Mouse (Mus musculus) forebrain, embryonic 16.5 days (tissue): ENCODE measurements at regions not wholly inside any gene's neighbourhood (a gene's known extent, or its start where the extent isn't known, plus 50 kb on each side); places are given as distances from the start of the nearest gene placed in this dataset.

Experiments
- ATAC-seq: fragments of 200-750 bp; cut with Nextera tagmentation; 2 replicates; pipeline ENCODE4 v1.8.0; 2017; ENCODE audit warnings: mild to moderate bottlenecking, moderate library complexity
- H3K27ac ChIP-seq: fragments of 300-500 bp; sonication (generic); 2 replicates; pipeline ENCODE4 v1.5.1; 2014; ENCODE audit warnings: low read length, control low read depth
- H3K27me3 ChIP-seq: fragments of 300-500 bp; sonication (generic); replicated peaks from 2 replicates; pipeline ENCODE4 v1.6.1; 2014; ENCODE audit warnings: low read length; ENCODE audit not compliant: control insufficient read depth, insufficient read depth
- H3K36me3 ChIP-seq: fragments of 300-500 bp; sonication (generic); 2 replicates; pipeline ENCODE4 v1.6.1; 2014; ENCODE audit not compliant: control insufficient read depth, insufficient read depth
- H3K4me1 ChIP-seq: fragments of 300-500 bp; sonication (generic); replicated peaks from 2 replicates; pipeline ENCODE4 v1.6.1; 2014; ENCODE audit warnings: low read length; ENCODE audit not compliant: control insufficient read depth, insufficient read depth
- H3K4me2 ChIP-seq: fragments of 300-500 bp; sonication (generic); 2 replicates; pipeline ENCODE4 v1.6.1; 2014; ENCODE audit warnings: mild to moderate bottlenecking, low read length, control low read depth
- H3K4me3 ChIP-seq: fragments of 300-500 bp; sonication (generic); replicated peaks from 2 replicates; pipeline ENCODE4 v1.5.1; 2014; ENCODE audit warnings: mild to moderate bottlenecking, low read length, control low read depth
- H3K9ac ChIP-seq: fragments of 300-500 bp; sonication (generic); replicated peaks from 2 replicates; pipeline ENCODE4 v1.6.1; 2014; ENCODE audit warnings: low read depth, low read length, control low read depth
- H3K9me3 ChIP-seq: fragments of 300-500 bp; sonication (generic); 2 replicates; pipeline ENCODE4 v1.6.1; 2016; ENCODE audit warnings: low read length; ENCODE audit not compliant: control insufficient read depth
- WGBS: fragments of 180-500 bp; shearing (Covaris S2); extraction: QIAGEN DNeasy Blood & Tissue Kit; methylation state at CpG from one replicate; pipeline ENCODE4 v1.1.7; 2014; 5-methylcytosine and 5-hydroxymethylcytosine counted together

DNA sequence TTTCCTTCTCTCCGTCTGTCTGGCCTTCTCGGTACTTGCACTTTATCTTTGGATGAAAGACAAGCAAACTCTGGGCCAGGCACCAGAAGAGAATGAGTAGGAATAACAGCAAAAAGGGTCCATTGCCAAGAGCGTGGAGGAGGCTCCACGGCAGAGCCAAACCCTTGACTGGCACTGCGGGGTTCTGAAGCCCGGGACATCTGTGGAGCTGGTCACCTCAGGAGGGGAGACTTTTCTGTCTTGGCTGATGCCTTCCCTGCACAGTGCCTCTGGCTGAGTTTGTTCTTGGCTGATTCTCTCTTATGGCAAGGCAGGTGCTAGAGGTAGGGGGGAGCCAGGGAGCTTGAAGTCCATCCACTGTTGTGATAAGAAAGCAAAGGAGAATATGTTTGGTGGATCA is 130.1 kb upstream of the Npvf start:
- no peak overlapping the region for H3K9ac ChIP-seq
- H3K4me1 ChIP-seq: peaks cover 9% of the 10 kb centered on the region
- H3K4me2 ChIP-seq: no peak overlapping the region
- no peaks in the 10 kb centered on the region for H3K9me3 ChIP-seq
- H3K4me3 ChIP-seq: no peak overlapping the region
- ATAC-seq: no peak; the same call in 1 of the 2 replicates
- 77% methylated on average over 6 of the region's 6 CpGs for WGBS
- H3K27me3 ChIP-seq: no peaks in the 10 kb centered on the region
- no peak overlapping the region for H3K27ac ChIP-seq
- H3K36me3 ChIP-seq: no peaks in the 10 kb centered on the region

DNA sequence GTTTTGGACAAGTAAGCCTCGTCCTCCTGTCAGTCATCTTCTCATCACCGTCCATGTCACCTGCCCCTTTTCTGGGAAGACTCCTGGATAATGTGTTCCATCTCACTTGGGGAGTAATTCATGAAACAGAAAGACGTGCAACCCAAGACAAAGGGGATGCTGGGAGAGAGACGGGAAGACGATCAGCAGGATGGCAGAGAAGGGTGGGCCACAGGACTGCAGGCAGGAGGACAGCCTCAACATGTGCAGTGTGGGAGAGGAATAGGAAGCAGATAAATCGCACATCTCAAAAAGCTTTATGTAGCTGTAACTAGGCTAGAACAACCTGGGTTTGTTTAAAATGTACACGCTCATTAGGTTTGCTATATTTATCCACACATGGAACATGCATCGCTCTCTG is 133.4 kb upstream of the Npvf start:
- Histone ChIP-seq H3K27me3 (no peaks in the 10 kb centered on the region), H3K36me3 (no peaks in the 10 kb centered on the region), H3K9me3 (no peaks in the 10 kb centered on the region), H3K4me1 (peaks cover 9% of the 10 kb centered on the region), H3K4me2 (no peak overlapping the region), H3K27ac (no peak overlapping the region), H3K4me3 (no peak overlapping the region), H3K9ac (no peak overlapping the region)
- WGBS: 92% methylated on average over 8 of the region's 8 CpGs
- ATAC-seq: no peak

DNA sequence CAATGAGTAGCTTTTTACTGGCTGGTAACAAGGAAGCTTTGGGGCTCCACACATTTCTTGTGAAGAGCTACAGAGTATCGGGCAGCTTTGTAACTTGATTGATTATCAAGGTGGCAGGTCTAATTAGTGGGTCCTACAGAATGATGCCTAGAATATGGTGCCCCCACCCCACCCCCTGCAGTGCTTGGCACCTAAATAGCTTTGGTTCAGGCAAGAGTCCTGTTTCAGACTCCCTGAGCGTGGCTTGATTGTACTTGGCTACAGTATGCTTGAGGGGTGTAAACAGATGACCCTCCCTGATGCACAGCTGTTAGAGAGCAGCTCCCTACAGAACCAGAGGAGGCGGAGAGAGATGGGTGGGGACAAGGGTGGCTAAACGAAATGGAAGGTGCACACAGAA is 145.7 kb upstream of the Npvf start:
- Histone ChIP-seq H3K9me3 (no peaks in the 10 kb centered on the region), H3K36me3 (no peaks in the 10 kb centered on the region), H3K4me3 (no peak overlapping the region), H3K4me2 (no peak overlapping the region), H3K9ac (no peak overlapping the region), H3K27ac (no peak overlapping the region), H3K4me1 (peaks cover 8% of the 10 kb centered on the region; the same call in 1 of the 2 replicates), H3K27me3 (no peaks in the 10 kb centered on the region; the same call in 1 of the 2 replicates)
- 72% methylated on average over 4 of the region's 4 CpGs for WGBS
- ATAC-seq: no peak

DNA sequence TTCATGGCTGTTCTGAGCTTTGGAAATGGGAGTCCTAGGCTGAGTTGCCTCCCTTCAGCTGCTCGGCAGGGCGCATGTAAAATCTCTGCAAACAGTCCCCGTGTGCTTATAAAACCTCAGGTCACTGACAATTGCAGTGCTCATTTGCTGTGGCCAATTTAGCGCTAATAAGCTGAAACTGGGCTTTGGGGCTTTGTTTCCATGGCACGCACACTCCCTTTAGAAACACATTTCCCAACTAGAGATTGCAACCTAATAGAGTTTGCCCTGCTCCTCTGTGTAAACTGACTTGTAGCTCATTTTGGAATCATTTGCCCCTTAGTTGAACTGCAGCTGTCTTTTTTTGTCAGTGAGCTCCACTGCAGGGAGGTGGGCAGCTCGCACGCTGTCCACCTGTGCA is 148.7 kb upstream of the Npvf start:
- peaks cover 21% of the 10 kb centered on the region for H3K4me1 ChIP-seq
- peak overlapping the region; percentile 40 for H3K9ac ChIP-seq
- no peak overlapping the region for H3K4me2 ChIP-seq
- H3K9me3 ChIP-seq: no peaks in the 10 kb centered on the region
- H3K27ac ChIP-seq: no peak overlapping the region; the same call in 1 of the 2 replicates
- 10% methylated on average over 7 of the region's 7 CpGs for WGBS
- H3K4me3 ChIP-seq: no peak overlapping the region
- H3K36me3 ChIP-seq: no peaks in the 10 kb centered on the region
- no peak for ATAC-seq
- H3K27me3 ChIP-seq: peaks cover 2% of the 10 kb centered on the region; the same call in 1 of the 2 replicates

DNA sequence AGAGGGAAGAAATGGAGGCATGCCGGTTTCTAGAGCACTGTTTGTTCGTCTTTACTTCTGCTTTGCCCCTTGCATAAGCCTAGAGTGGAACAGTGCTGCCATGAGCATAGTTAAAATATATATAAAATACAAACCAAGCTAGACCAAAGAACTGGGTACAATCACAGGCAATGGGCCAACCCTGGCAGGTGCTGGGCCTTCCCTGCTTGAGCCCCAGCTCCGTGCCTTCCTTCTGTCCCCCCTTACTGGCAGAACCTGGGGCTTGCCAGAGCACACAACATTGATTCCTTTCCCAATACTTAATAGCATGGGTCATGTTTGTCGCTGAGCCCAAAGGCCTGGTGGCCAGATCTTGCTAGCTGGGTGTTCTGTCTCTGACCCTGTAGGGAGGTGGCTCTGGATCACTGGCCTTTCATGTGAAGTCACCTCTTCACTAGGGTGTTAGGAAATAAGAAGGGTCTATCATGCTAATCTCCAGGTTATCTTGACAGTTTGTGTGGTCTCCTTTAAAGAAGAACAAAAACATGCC is 150.3 kb upstream of the Npvf start:
- Histone ChIP-seq H3K4me1 (peaks cover 22% of the 10 kb centered on the region), H3K9ac (no peak overlapping the region), H3K27me3 (peaks cover 2% of the 10 kb centered on the region; the same call in 1 of the 2 replicates), H3K36me3 (no peaks in the 10 kb centered on the region), H3K9me3 (no peaks in the 10 kb centered on the region), H3K27ac (no peak overlapping the region), H3K4me3 (no peak overlapping the region), H3K4me2 (no peak overlapping the region)
- 76% methylated on average over 4 of the region's 4 CpGs for WGBS
- no peak for ATAC-seq

DNA sequence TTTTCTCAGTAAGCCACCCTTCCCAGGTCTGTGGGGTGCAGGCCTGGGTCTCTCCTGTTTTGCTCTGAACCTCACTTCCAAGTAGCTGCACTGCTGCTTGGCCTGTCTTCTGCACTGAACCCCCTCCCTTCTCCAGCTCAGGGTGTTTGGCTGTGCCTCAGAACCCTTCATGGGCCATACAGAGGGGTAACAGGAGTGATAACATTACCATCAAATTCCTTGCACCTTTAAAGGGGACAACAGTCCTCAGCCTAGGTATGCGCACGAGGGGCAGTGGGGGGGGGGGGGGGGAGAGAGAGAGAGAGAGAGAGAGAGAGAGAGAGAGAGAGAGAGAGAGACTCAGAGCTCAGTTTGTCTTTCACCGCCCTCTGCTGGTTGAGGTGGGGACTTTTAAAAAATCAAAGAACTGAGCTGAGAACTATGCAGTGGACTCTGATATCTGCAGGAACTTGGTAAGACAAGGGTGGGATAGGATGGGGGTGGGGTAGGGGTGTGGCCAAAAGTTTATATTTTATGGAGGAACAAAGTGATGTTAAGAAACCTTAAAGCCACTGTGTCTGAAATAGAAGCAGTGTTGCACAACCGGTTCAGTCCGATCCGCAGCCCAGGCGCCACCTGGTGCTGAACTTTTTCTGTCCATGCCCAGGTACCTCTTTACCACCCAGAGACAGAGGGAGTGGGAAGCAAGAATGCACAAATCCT is 152.3 kb upstream of the Npvf start:
- no peak overlapping the region for H3K27ac ChIP-seq

DNA sequence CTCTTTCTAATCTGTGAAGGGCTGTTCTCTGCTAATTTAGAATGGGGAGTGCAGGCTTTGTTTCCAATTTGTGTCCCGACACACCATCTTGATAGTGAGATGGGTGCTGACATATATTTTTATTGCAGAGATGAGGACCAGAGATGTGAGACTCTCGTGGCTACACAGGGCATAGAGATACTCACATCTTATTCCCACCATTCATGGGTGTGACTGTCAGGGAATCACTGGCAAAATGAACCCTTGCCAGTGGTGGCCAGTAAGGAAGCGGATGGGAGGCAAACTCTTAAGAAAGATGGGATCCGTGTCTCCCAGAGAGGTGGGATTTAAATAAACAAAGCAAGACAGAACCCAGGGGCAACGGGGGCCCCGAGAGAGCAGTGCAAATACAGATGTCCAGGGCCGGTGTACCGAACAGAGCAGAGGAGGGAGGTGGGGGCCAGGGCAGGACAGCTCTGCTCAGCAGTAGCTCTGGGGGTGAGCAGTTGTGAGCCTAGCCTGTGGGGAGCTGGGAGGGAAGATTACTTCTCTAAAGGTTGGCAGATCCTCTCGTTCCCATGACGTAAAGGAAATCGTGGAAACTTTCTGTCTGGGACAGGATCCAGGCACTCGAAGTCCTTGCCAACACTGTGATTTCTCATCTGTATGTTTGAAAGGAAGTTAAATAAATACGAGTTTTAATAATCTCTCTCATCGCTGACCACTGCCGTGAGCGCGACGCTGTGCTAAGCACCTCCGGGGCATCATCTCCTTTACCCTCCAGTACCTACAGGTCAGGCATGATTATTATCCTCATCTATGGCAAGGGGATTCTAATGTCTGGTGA is 153.2 kb upstream of the Npvf start:
- Histone ChIP-seq H3K9me3 (no peaks in the 10 kb centered on the region), H3K27me3 (0 out of 2 replicates have a peak, but pooled peaks cover 2% of the 10 kb centered on the region), H3K4me1 (peaks cover 22% of the 10 kb centered on the region), H3K27ac (no peak overlapping the region), H3K4me2 (peak overlapping the region; percentile 0; the same call in 1 of the 2 replicates), H3K9ac (no peak overlapping the region; the same call in 1 of the 2 replicates), H3K36me3 (no peaks in the 10 kb centered on the region), H3K4me3 (no peak overlapping the region)
- WGBS: 50% methylated on average over 19 of the region's 19 CpGs
- ATAC-seq: peak; percentile 49

More for the DNA sequence above, 152.3 kb upstream of the Npvf start:
- Histone ChIP-seq H3K9ac (no peak overlapping the region), H3K36me3 (no peaks in the 10 kb centered on the region), H3K27me3 (peaks cover 2% of the 10 kb centered on the region; the same call in 1 of the 2 replicates), H3K4me3 (no peak overlapping the region), H3K4me1 (peaks cover 22% of the 10 kb centered on the region), H3K4me2 (no peak overlapping the region), H3K9me3 (no peaks in the 10 kb centered on the region)
- ATAC-seq: peak; percentile 57
- 17% methylated on average over 7 of the region's 7 CpGs for WGBS

DNA sequence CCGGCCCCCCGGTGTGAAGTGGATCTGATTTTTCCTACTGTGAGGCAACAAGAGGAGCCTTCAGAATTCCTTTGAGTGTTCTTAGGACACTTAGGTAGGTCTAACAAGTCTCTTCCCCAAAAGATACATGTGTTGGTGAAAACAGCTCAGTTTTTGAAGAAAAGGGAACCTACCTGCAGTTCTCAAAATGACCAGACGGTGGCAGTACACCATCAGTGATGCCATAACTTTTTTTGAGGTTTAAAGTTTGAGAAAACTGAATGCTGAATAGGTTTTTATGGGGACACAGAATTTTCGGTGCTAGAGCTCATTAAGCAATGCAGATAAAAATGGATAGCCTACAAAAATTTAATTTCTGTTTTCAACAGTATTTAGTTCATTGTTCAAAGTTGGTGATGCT is 153.9 kb upstream of the Npvf start:
- WGBS: 9% methylated on average over 4 of the region's 4 CpGs
- no peak for ATAC-seq
- H3K9me3 ChIP-seq: no peaks in the 10 kb centered on the region
- 0 out of 2 replicates have a peak, but pooled peaks cover 2% of the 10 kb centered on the region for H3K27me3 ChIP-seq
- H3K4me2 ChIP-seq: peak overlapping the region; percentile 0; the same call in 1 of the 2 replicates
- H3K27ac ChIP-seq: no peak overlapping the region
- no peak overlapping the region for H3K4me3 ChIP-seq
- H3K9ac ChIP-seq: no peak overlapping the region
- no peaks in the 10 kb centered on the region for H3K36me3 ChIP-seq
- H3K4me1 ChIP-seq: peaks cover 17% of the 10 kb centered on the region
